Mouse (Mus musculus): ENCODE results near the gene Pde4b.

DNA sequence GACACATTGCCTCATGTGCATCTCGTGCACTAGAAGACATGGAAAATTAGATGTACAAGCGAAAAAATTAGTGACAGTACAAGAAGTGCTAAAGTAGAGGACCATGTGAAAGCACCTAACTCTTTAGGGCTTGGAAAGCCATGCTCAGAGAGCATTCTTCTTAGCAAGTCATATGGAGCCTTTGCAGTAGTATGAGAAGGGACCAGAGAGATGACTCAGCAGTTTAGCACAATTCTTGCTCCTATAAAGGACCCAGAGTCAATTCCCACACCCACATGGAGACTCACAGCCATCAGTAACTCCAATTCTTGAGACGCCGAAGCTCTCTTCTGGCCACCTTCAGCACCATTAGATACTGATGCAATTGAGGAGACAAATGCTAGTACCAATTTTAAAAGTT lies 525.3 kb downstream of the Pde4b start:
- TF ChIP-seq POLR2A (IDR thresholded peaks at IDR 0.05; ENCODE audit: control insufficient read depth, low read depth, low read length) = no peak
- TF ChIP-seq CTCF (IDR thresholded peaks at IDR 0.05; ENCODE audit: control insufficient read depth, insufficient read depth, insufficient replicate concordance, low read depth, low read length) = no peak

All from testis, adult 2 months (tissue).